Mouse (Mus musculus) midbrain, embryonic 16.5 days (tissue): ENCODE results near the gene Rassf4. TPM values are rescaled to one million over a fixed set of nuclear protein-coding genes. Genes with fewer than 3 reads are reported as not detected.
"Not testable (repeated sequence)": the region's sequence is repeated elsewhere in the genome, so short reads cannot be mapped to it uniquely, and the experiment has no call there.

Experiments
- ATAC-seq: fragments of 200-750 bp; cut with Nextera tagmentation; 2 replicates; pipeline ENCODE4 v1.8.0; 2017; ENCODE audit warnings: moderate TSS enrichment
- H3K27ac ChIP-seq: fragments of 300-500 bp; sonication (generic); 2 replicates; pipeline ENCODE4 v1.5.1; 2014; ENCODE audit warnings: mild to moderate bottlenecking, low read length, mixed read lengths
- H3K27me3 ChIP-seq: fragments of 300-500 bp; sonication (generic); 2 replicates; pipeline ENCODE4 v1.6.1; 2014; ENCODE audit warnings: low read depth, low read length, mixed read lengths; ENCODE audit not compliant: control insufficient read depth, insufficient read depth
- H3K36me3 ChIP-seq: fragments of 300-500 bp; sonication (generic); 2 replicates; pipeline ENCODE4 v1.6.1; 2014; ENCODE audit warnings: mild to moderate bottlenecking, low read length, moderate library complexity, mixed read lengths; ENCODE audit not compliant: control insufficient read depth, insufficient read depth
- H3K4me1 ChIP-seq: fragments of 300-500 bp; sonication (generic); 2 replicates; pipeline ENCODE4 v1.6.1; 2014; ENCODE audit warnings: mild to moderate bottlenecking, low read length, mixed read lengths; ENCODE audit not compliant: control insufficient read depth, insufficient read depth
- H3K4me2 ChIP-seq: fragments of 300-500 bp; sonication (generic); 2 replicates; pipeline ENCODE4 v1.6.1; 2014; ENCODE audit warnings: mild to moderate bottlenecking, low read length, mixed read lengths
- H3K4me3 ChIP-seq: fragments of 300-500 bp; sonication (generic); 2 replicates; pipeline ENCODE4 v1.5.1; 2014; ENCODE audit warnings: low read depth, mild to moderate bottlenecking, low read length, moderate library complexity, mixed read lengths
- H3K9ac ChIP-seq: fragments of 300-500 bp; sonication (generic); 2 replicates; pipeline ENCODE4 v1.6.1; 2014; ENCODE audit warnings: low read depth, low read length, mixed read lengths
- H3K9me3 ChIP-seq: fragments of 300-500 bp; sonication (generic); replicated peaks from 2 replicates; pipeline ENCODE4 v1.6.1; 2014; ENCODE audit warnings: mild to moderate bottlenecking, low read length, mixed read lengths; ENCODE audit not compliant: control insufficient read depth, poor library complexity, severe bottlenecking
- whole genome bisulfite sequencing: fragments of 180-500 bp; shearing (Covaris S2); extraction: QIAGEN DNeasy Blood & Tissue Kit; methylation state at CpG from one replicate; pipeline ENCODE4 v1.1.7; 2014; 5-methylcytosine and 5-hydroxymethylcytosine counted together
- microRNA-seq: library from miRNA; unstranded; fragments of <30 nt; microRNA quantifications from one replicate; pipeline ENCODE4, GENCODE M21; 2017
- polyA plus RNA-seq: library from polyadenylated mRNA; unstranded; fragments of >200 nt; fragmentation: Nextera tagmentation; extraction: Ambion mirVana; gene quantifications from 2 replicates; pipeline ENCODE4 v1.2.1, GENCODE M21; 2015

Rassf4 gene
- polyA plus RNA-seq, 1 experiment from 2014 or later: 8.3 TPM

- no peak for ATAC-seq
- Histone ChIP-seq H3K27me3 (no peaks in the 10 kb centered on the region), H3K27ac (no peak overlapping the region), H3K36me3 (peaks cover 6% of the 10 kb centered on the region; the same call in 1 of the 2 replicates), H3K4me2 (no peak overlapping the region), H3K9ac (no peak overlapping the region), H3K4me3 (no peak overlapping the region), H3K9me3 (no peaks in the 10 kb centered on the region), H3K4me1 (peaks cover 3% of the 10 kb centered on the region)
- WGBS: 64% methylated on average over 8 of the region's 8 CpGs
These were observed 52.3 kb downstream of the Rassf4 start for GRCm38 (mm10) chr6:116621318-116622023.

GRCm38 (mm10) chr6:116618073-116618472 lies 55.7 kb downstream of the Rassf4 start:
- no peak for ATAC-seq
- Histone ChIP-seq H3K27ac (no peak overlapping the region), H3K4me3 (no peak overlapping the region), H3K27me3 (no peaks in the 10 kb centered on the region), H3K4me1 (no peaks in the 10 kb centered on the region), H3K9me3 (no peaks in the 10 kb centered on the region), H3K4me2 (no peak overlapping the region), H3K9ac (no peak overlapping the region), H3K36me3 (no peaks in the 10 kb centered on the region)

- no peak for ATAC-seq
- H3K4me3 ChIP-seq: no peak overlapping the region
- H3K9ac ChIP-seq: no peak overlapping the region
- no peak overlapping the region for H3K4me2 ChIP-seq
- H3K9me3 ChIP-seq: no peaks in the 10 kb centered on the region
- WGBS: 92% methylated on average over 2 of the region's 2 CpGs
- H3K27me3 ChIP-seq: no peaks in the 10 kb centered on the region
- no peaks in the 10 kb centered on the region for H3K4me1 ChIP-seq
- no peak overlapping the region for H3K27ac ChIP-seq
- H3K36me3 ChIP-seq: no peaks in the 10 kb centered on the region
These were observed 58.0 kb downstream of the Rassf4 start for GRCm38 (mm10) chr6:116615719-116616118.

- H3K27ac ChIP-seq: no peak overlapping the region
- H3K36me3 ChIP-seq: no peaks in the 10 kb centered on the region
- H3K9ac ChIP-seq: no peak overlapping the region
- H3K4me1 ChIP-seq: no peaks in the 10 kb centered on the region
- 43% methylated on average over 4 of the region's 4 CpGs for WGBS
- H3K9me3 ChIP-seq: no peaks in the 10 kb centered on the region
- H3K4me3 ChIP-seq: no peak overlapping the region
- no peak for ATAC-seq
- H3K4me2 ChIP-seq: no peak overlapping the region
- H3K27me3 ChIP-seq: no peaks in the 10 kb centered on the region
These were observed 66.5 kb downstream of the Rassf4 start for GRCm38 (mm10) chr6:116607230-116607629.

GRCm38 (mm10) chr6:116600969-116601368 lies 72.8 kb downstream of the Rassf4 start:
- H3K9me3 ChIP-seq, H3K27me3 ChIP-seq, ATAC-seq, H3K4me3 ChIP-seq, H3K4me1 ChIP-seq, H3K9ac ChIP-seq, H3K4me2 ChIP-seq, H3K27ac ChIP-seq, H3K36me3 ChIP-seq: not testable (repeated sequence)

- no peak within 1 kb of the TSS for H3K4me2 ChIP-seq
- H3K36me3 ChIP-seq: no peaks in the 10 kb centered on the region
- no peaks in the 10 kb centered on the region for H3K9me3 ChIP-seq
- 45% methylated on average over 4 of the region's 4 CpGs for WGBS
- no peak within 1 kb of the TSS for H3K9ac ChIP-seq
- no peaks in the 10 kb centered on the region for H3K4me1 ChIP-seq
- no peaks in the 10 kb centered on the region for H3K27me3 ChIP-seq
- no peak within 1 kb of the TSS for H3K4me3 ChIP-seq
- no peak for ATAC-seq
- no peak within 1 kb of the TSS for H3K27ac ChIP-seq
These were observed 89.7 kb downstream of the Rassf4 start, which contains the start of gene Olfr215 for GRCm38 (mm10) chr6:116584095-116584494. TSS of gene Olfr215 (minus strand) at chr6:116584195.

Small RNA genes within 50 kb of the gene (microRNA-seq; reads per million reads assigned to microRNA genes)
- not detected for gene Mir7043

Other genes with a start within 250 kb of the Rassf4 start
- gene Alox5, start 212.8 kb downstream of the Rassf4 start, polyA plus RNA-seq: 0.73 and 1.0 TPM in 2 replicates
- gene Olfr211, start 184.9 kb downstream of the Rassf4 start, polyA plus RNA-seq: not detected in 2 replicates
- not detected in 2 replicates for gene Olfr212, start 167.4 kb downstream of the Rassf4 start, polyA plus RNA-seq
- gene Olfr213, start 135.5 kb downstream of the Rassf4 start, polyA plus RNA-seq: not detected in 2 replicates
- gene Gm5580, start 122.8 kb downstream of the Rassf4 start, polyA plus RNA-seq: 0.36 TPM in 2 replicates
- not detected in 2 replicates for gene Olfr214, start 119.7 kb downstream of the Rassf4 start, polyA plus RNA-seq
- not detected in 2 replicates for gene Olfr215, start 89.8 kb downstream of the Rassf4 start, polyA plus RNA-seq
- 135 and 158 TPM in 2 replicates for gene Zfp422, start 45.0 kb downstream of the Rassf4 start, polyA plus RNA-seq
- 8.4 and 10.8 TPM in 2 replicates for gene Depp1, start 23.3 kb downstream of the Rassf4 start, polyA plus RNA-seq
- 0.42 and 0.75 TPM in 2 replicates for gene Tmem72, start 43.0 kb upstream of the Rassf4 start, polyA plus RNA-seq